Mouse (Mus musculus) small intestine, adult 2 months (tissue): ENCODE measurements around the gene Prodh2. TPM values are rescaled to one million over a fixed set of nuclear protein-coding genes. Genes with fewer than 3 reads are reported as not detected.
"Not testable (repeated sequence)": the region's sequence is repeated elsewhere in the genome, so short reads cannot be mapped to it uniquely, and the experiment has no call there.

ENCODE experiments used
- H3K27ac ChIP-seq: fragments of 200-500 bp; 2 replicates; pipeline ENCODE4 v1.5.1; 2012; ENCODE audit warnings: low read depth, low read length, control low read depth, inconsistent platforms; ENCODE audit not compliant: insufficient read depth
- H3K27me3 ChIP-seq: fragments of 200-500 bp; 2 replicates; pipeline ENCODE4 v1.6.1; 2012; ENCODE audit warnings: mild to moderate bottlenecking, moderate library complexity, low read length, inconsistent platforms; ENCODE audit not compliant: control insufficient read depth, insufficient read depth
- H3K36me3 ChIP-seq: fragments of 200-500 bp; 2 replicates; pipeline ENCODE4 v1.6.1; 2012; ENCODE audit warnings: mild to moderate bottlenecking, low read length, control low read depth, inconsistent platforms; ENCODE audit not compliant: control insufficient read depth, insufficient read depth
- H3K4me1 ChIP-seq: fragments of 200-500 bp; 2 replicates; pipeline ENCODE4 v1.6.1; 2012; ENCODE audit warnings: low read length, inconsistent platforms, mixed read lengths; ENCODE audit not compliant: control insufficient read depth, insufficient read depth, insufficient read length
- H3K4me3 ChIP-seq: fragments of 200-500 bp; 2 replicates; pipeline ENCODE4 v1.5.1; 2012; ENCODE audit warnings: low read depth, mild to moderate bottlenecking, control low read depth, inconsistent platforms, low read length, moderate library complexity
- CTCF ChIP-seq: fragments of 200-500 bp; IDR thresholded peaks from 2 replicates; pipeline ENCODE4 v1.5.1; 2012; ENCODE audit warnings: low read depth, mild to moderate bottlenecking, control low read depth, inconsistent platforms, low read length, moderate library complexity, mixed read lengths; ENCODE audit not compliant: insufficient replicate concordance, insufficient read length; ENCODE audit errors: extremely low read depth
- POLR2A ChIP-seq: fragments of 200-500 bp; IDR thresholded peaks from 2 replicates; pipeline ENCODE4 v1.6.1; 2012; ENCODE audit warnings: low read depth, mild to moderate bottlenecking, control low read depth, inconsistent platforms, low read length, moderate library complexity
- WGBS: fragments of 180-500 bp; shearing (Covaris S2); methylation state at CpG from one replicate; pipeline ENCODE4 v1.1.7; 2018; 5-methylcytosine and 5-hydroxymethylcytosine counted together
- polyA plus RNA-seq: library from polyadenylated mRNA; depleted of rRNA; stranded (reverse); fragments of >200 nt; gene quantifications from 2 replicates; pipeline ENCODE4 v1.2.3, GENCODE M21; 2012

Prodh2 gene
- polyA plus RNA-seq, 1 experiment: 19.4 TPM

DNA sequence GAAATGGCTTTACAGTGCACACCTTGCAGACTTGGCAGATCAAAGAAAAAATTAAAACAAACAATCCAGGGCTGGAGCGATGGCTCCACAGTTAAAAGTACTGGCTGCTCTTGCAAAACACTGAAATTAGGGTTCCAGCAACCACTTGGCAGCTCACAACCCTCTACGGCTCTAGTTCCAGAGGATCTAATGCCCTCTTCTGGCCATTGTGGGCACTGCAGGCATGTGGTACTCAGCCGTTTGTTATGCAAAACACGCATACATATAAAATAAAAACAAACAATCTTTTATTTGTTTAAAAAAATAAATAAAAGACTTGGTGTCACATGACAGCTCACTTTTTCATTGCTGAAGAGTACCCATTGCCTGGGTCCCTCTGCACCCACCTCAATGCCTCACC, 657 bp upstream of the Prodh2 start:
- Histone ChIP-seq H3K27me3 (no peaks in the 10 kb centered on the region), H3K27ac (no peak overlapping the region), H3K4me1 (peaks cover 4% of the 10 kb centered on the region), H3K36me3 (no peaks in the 10 kb centered on the region), H3K4me3 (no peak overlapping the region)
- 5% methylated on average over 4 of the region's 4 CpGs for WGBS
- TF ChIP-seq CTCF (peak; percentile 70; the same call in 1 of the 2 replicates), POLR2A (no peak)

DNA sequence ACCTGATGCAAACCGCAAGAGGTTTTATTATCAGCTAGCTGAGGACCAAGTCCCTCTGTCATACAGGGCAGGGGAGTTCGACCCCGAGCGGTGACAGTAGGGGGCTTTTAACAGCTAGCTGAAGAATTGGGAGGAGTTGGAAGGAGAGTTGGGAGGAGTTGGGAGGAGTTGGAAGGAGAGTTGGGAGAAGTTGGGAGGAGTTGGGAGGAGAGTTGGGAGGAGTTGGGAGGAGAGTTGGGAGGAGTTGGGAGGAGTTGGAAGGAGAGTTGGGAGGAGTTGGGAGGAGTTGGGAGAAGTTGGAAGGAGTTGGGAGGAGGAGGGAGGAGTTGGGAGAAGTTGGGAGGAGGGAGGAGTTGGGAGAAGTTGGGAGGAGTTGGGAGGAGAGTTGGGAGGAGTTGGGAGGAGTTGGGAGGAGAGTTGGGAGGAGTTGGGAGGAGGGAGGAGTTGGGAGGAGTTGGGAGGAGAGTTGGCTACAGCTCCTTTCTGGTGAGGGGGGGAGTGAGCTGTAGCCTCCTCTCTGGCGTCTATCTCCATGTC, 2.2 kb downstream of the Prodh2 start:
- H3K36me3 ChIP-seq, H3K27me3 ChIP-seq, H3K4me3 ChIP-seq, H3K4me1 ChIP-seq, H3K27ac ChIP-seq: not testable (repeated sequence)
- 66% methylated on average over 5 of the region's 5 CpGs for WGBS

DNA sequence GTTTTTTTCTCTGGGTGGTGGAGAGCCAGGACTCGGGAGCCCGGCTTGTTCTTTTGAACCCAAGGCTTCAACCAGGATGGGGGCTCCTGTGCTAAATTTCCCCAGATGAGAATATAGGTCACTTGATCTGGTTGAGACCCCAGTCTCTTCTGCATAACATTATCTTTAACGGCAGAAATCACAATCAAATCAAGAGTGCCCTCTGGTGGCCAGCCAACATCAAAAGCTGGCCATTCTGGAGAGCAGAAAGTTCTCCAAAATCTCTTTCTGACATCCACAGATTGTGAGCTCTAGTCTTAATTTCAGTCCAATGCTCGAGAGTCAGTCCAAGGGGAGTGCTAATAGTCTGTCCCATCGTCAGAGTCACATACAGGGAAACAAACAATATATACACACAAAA, 7.7 kb downstream of the Prodh2 start:
- peak; percentile 27; the same call in 1 of the 2 replicates for TF ChIP-seq CTCF
- 76% methylated on average over 5 of the region's 5 CpGs for WGBS
- H3K36me3 ChIP-seq: not testable (repeated sequence)

GRCm38 (mm10) chr7:30508061-30508460, 14.6 kb downstream of the Prodh2 start:
- H3K4me1 ChIP-seq: no peaks in the 10 kb centered on the region
- no peak overlapping the region for H3K4me3 ChIP-seq
- H3K27ac ChIP-seq: no peak overlapping the region
- TF ChIP-seq POLR2A (no peak), CTCF (no peak)
- no peaks in the 10 kb centered on the region for H3K36me3 ChIP-seq
- H3K27me3 ChIP-seq: no peaks in the 10 kb centered on the region
- 65% methylated on average over 4 of the region's 4 CpGs for WGBS

More for the DNA sequence above, 7.7 kb downstream of the Prodh2 start:
- H3K27ac ChIP-seq, H3K27me3 ChIP-seq, H3K4me1 ChIP-seq, H3K4me3 ChIP-seq: not testable (repeated sequence)

DNA sequence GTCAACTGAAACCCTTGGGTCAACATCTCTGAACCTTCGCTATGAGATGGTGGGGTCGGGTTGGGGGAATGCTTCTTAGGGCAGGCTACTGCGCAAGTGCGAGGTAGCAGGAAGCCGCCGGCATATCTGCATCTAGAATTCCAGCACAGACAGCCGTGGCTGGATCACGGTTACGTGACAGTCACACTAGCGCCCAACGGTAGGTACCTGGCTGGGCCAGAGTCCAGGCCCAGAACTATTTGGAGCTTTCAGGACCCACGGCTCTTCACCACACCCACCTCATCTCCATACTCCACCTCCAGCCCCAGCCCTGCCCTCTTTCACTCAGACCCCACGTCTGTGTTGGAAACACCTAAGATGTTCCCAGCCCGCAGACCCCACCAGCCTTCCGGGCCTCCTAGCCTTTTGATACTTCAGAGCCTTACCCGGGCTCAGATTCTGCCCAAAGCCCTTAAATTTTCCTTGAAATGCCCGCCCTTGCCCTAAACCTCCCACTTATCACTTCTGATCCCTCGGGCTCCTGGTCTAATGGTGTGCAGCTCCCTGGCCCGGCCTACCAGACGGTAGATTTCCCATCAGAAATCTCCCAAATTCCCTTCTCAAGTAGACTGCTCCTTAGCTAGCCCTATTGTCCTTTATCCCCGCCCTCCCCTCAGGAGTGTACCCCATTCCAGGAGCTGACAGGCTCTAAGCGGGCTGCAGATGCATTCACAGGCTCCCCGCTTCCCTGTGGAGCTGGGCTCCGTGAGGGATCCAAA, 21.8 kb downstream of the Prodh2 start:
- WGBS: 65% methylated on average over 24 of the region's 24 CpGs
- H3K4me3 ChIP-seq: no peak overlapping the region
- H3K4me1 ChIP-seq: no peaks in the 10 kb centered on the region
- no peaks in the 10 kb centered on the region for H3K36me3 ChIP-seq
- no peaks in the 10 kb centered on the region for H3K27me3 ChIP-seq
- no peak overlapping the region for H3K27ac ChIP-seq
- TF ChIP-seq CTCF (no peak), POLR2A (no peak)

GRCm38 (mm10) chr7:30518325-30518724, 24.9 kb downstream of the Prodh2 start:
- no peak overlapping the region for H3K4me3 ChIP-seq
- no peak for TF ChIP-seq CTCF
- no peak for TF ChIP-seq POLR2A
- WGBS: 44% methylated on average over 8 of the region's 8 CpGs

DNA sequence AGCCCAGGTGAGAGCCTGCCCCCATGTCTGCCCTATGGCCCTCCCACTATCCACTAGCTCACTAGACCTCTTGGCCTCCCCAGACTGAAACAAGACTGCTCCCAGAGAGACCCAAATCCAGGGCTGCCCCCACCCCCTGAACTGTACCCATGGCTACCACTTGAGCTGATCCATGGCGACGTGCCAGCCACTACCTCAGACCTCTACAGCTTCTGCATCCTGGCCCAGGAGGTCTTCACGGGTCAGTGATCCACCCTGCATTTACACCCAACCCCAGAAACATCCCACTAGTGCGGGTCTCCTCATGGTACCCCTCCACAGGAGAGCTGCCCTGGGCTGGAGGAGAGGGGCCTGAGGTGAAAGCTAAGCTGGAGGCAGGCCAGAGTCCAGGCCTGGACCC, 27.0 kb downstream of the Prodh2 start:
- H3K4me1 ChIP-seq: no peaks in the 10 kb centered on the region
- H3K36me3 ChIP-seq: no peaks in the 10 kb centered on the region
- TF ChIP-seq CTCF: no peak
- no peak for TF ChIP-seq POLR2A
- H3K4me3 ChIP-seq: no peak overlapping the region
- no peak overlapping the region for H3K27ac ChIP-seq
- WGBS: 75% methylated on average over 4 of the region's 4 CpGs
- no peaks in the 10 kb centered on the region for H3K27me3 ChIP-seq

More at GRCm38 (mm10) chr7:30518325-30518724, 24.9 kb downstream of the Prodh2 start:
- no peak overlapping the region for H3K27ac ChIP-seq
- H3K4me1 ChIP-seq: no peaks in the 10 kb centered on the region
- no peaks in the 10 kb centered on the region for H3K27me3 ChIP-seq
- no peaks in the 10 kb centered on the region for H3K36me3 ChIP-seq

DNA sequence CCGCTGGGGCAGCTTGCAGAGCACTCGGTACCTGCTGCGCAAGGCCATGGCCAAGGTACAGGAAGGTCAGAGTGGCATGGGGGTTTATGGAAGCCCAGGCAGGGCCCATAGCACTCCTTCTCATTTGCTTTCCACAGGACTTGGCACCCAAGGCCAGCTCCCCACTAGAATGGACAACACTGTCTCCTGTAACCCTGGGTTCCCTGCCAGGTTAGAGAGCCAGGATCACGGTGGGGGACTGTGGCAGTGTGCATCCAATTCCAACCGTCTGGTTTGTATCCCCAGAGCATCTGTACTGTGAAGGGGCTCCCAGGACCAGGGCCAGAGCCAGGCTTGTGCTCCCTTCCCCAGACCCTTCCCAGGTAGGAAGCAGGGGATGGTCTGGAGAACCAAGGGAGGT, 27.4 kb downstream of the Prodh2 start:
- no peak overlapping the region for H3K4me3 ChIP-seq
- no peak overlapping the region for H3K27ac ChIP-seq
- TF ChIP-seq POLR2A (no peak), CTCF (no peak)
- no peaks in the 10 kb centered on the region for H3K36me3 ChIP-seq
- H3K27me3 ChIP-seq: no peaks in the 10 kb centered on the region
- WGBS: 79% methylated on average over 5 of the region's 5 CpGs
- H3K4me1 ChIP-seq: no peaks in the 10 kb centered on the region
